Mouse (Mus musculus): ENCODE data around the gene Olig1. TPM values are rescaled to one million over a fixed set of nuclear protein-coding genes. Genes with fewer than 3 reads are reported as not detected.

The Olig1 gene
- polyA plus RNA-seq, 1 experiment from 2014 or later: not detected

DNA sequence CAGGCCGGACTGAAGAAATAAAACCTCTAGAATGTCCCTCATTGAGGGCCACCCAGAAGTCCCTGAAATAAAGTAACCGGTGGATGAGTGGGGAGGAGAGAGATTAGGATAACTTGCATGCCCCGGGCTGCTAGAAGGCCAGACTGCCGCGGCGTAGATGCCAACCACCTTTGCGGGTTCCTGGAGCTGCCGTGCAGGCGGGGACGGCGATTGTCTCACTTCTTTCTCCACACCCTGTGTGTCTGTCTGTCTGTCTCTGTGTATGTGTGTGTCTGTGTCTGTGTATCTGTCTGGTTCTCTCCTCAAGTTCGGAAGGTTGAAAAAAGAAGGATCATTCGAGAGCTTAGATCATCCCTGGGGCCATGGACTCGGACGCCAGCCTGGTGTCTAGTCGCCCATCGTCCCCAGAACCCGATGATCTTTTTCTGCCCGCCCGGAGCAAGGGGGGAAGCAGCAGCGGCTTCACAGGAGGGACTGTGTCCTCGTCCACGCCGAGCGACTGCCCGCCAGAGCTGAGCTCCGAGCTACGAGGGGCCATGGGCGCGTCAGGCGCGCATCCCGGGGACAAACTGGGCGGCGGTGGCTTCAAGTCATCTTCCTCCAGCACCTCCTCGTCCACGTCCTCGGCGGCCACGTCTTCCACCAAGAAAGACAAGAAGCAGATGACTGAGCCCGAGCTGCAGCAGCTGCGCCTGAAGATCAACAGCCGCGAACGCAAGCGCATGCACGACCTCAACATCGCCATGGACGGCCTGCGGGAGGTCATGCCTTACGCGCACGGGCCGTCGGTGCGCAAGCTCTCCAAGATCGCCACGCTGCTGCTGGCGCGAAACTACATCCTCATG lies 43.3 kb upstream of the Olig1 start:
- H3K9me3 ChIP-seq (ENCODE audit: control insufficient read depth, low read length): no peaks in the 10 kb centered on the region
- no peak for DNase-seq (ENCODE audit: low spot score)
- H3K9ac ChIP-seq (ENCODE audit: low read depth, low read length): no peak overlapping the region
- no peak for ATAC-seq (replicated peaks; ENCODE audit: low FRiP score)
- H3K36me3 ChIP-seq (ENCODE audit: control insufficient read depth, insufficient read depth, low read length): no peaks in the 10 kb centered on the region
- WGBS: 2% methylated on average over 60 of the region's 60 CpGs
- H3K4me1 ChIP-seq (replicated peaks; ENCODE audit: control insufficient read depth, insufficient read depth, low read length): peaks cover 5% of the 10 kb centered on the region
- H3K4me2 ChIP-seq: no peak overlapping the region
- H3K27ac ChIP-seq (ENCODE audit: low read depth, low read length): no peak overlapping the region
- no peak overlapping the region for H3K4me3 ChIP-seq (ENCODE audit: low read depth, low read length)
- peaks cover 100% of the 10 kb centered on the region for H3K27me3 ChIP-seq (replicated peaks; ENCODE audit: control insufficient read depth, insufficient read depth, low read length)

DNA sequence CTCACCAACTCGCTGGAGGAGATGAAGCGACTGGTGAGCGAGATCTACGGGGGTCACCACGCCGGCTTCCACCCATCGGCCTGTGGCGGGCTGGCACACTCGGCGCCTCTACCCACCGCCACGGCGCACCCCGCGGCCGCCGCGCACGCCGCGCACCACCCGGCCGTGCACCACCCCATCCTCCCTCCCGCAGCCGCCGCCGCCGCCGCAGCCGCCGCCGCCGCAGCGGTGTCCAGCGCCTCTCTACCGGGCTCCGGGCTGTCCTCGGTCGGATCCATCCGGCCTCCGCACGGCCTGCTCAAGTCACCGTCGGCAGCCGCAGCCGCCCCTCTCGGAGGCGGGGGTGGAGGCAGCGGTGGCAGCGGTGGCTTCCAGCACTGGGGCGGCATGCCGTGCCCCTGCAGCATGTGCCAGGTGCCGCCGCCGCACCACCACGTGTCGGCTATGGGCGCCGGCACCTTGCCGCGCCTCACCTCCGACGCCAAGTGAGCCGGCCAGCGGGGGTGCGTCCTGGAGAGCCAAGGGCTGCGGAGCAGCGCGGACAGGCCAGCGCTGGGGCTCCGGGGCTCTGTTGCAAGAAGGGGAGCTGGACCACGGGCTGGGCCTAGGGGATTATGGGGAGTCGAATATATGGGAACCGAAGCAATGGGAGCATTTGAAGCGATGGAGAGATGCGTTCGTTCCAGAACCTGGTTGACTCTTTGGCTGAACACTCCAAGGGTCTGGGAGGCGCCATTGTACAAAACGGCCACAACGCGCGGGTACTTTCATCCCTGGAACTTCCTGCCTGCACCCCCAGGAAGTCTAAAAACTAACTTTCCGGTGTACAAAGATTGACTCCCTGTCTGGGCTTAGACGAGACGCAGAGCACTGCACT lies 42.5 kb upstream of the Olig1 start:
- ATAC-seq (replicated peaks; ENCODE audit: low FRiP score) (no peak), DNase-seq (ENCODE audit: low spot score) (no peak)
- Histone ChIP-seq H3K27ac (ENCODE audit: low read depth, low read length) (no peak overlapping the region), H3K4me2 (no peak overlapping the region), H3K27me3 (replicated peaks; ENCODE audit: control insufficient read depth, insufficient read depth, low read length) (peaks cover 100% of the 10 kb centered on the region), H3K9me3 (ENCODE audit: control insufficient read depth, low read length) (no peaks in the 10 kb centered on the region), H3K4me3 (ENCODE audit: low read depth, low read length) (no peak overlapping the region), H3K4me1 (replicated peaks; ENCODE audit: control insufficient read depth, insufficient read depth, low read length) (peaks cover 5% of the 10 kb centered on the region), H3K36me3 (ENCODE audit: control insufficient read depth, insufficient read depth, low read length) (no peaks in the 10 kb centered on the region), H3K9ac (ENCODE audit: low read depth, low read length) (no peak overlapping the region)
- WGBS: 3% methylated on average over 85 of the region's 85 CpGs

DNA sequence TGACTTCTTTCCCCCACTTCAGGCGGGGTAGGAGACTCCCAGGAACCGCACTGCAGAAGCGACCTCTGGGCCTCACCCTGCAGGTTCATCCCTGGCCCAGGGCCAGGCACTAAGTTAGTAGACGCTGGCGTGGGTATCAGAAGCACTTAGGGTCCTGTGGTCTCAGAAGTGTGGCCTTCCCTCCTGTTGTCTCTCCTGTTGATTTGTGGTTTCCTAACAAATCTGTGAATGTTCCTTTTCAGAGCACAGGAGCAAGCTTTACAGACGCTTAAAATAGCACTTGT lies 41.9 kb upstream of the Olig1 start:
- Histone ChIP-seq H3K27me3 (replicated peaks; ENCODE audit: control insufficient read depth, insufficient read depth, low read length) (peaks cover 100% of the 10 kb centered on the region), H3K9me3 (ENCODE audit: control insufficient read depth, low read length) (no peaks in the 10 kb centered on the region), H3K9ac (ENCODE audit: low read depth, low read length) (no peak overlapping the region), H3K27ac (ENCODE audit: low read depth, low read length) (no peak overlapping the region), H3K36me3 (ENCODE audit: control insufficient read depth, insufficient read depth, low read length) (no peaks in the 10 kb centered on the region), H3K4me2 (no peak overlapping the region), H3K4me1 (replicated peaks; ENCODE audit: control insufficient read depth, insufficient read depth, low read length) (peaks cover 5% of the 10 kb centered on the region), H3K4me3 (ENCODE audit: low read depth, low read length) (no peak overlapping the region)
- no peak for DNase-seq (ENCODE audit: low spot score)
- ATAC-seq (replicated peaks; ENCODE audit: low FRiP score): no peak
- 4% methylated on average over 6 of the region's 6 CpGs for WGBS

DNA sequence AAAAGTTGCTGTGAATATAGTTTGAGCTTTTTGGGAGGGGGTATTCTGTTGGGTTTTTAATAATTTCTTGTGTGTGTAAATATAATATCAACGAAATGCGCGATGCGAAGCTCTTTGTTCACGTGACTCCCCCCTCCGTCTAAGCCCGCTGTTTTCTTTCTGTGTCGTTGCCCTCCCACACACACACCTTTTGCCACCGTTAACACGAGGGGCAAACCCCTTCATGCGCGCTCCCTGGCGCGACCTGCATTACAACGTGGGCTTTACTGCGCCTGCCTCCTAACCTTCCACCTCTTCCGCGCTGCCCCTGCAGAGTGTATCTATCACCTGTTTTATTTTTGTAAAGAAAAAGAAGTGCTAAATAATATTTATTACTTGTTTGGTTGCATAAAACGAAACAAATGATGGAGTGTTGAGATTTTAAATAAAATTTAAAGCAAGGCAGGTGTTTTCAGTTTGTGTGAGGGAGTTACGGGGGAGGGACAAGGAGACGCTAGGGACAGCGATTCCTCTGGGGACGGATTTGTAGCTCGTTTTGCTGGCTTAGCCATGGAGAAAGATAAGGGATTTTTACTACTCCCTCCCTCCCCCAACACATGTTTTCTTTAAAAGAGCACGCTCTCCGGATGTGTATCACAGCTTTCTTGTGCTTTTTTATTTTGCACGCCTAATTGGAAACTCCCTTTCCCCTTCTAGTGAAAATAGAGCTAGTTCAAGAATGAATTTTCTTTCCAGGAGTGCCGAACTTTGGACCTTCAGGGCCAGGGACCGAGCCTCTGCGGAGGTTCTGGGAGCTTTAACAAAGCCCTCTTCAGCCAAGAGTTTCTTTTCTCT lies 41.1 kb upstream of the Olig1 start:
- no peak overlapping the region for H3K27ac ChIP-seq (ENCODE audit: low read depth, low read length)
- ATAC-seq (replicated peaks; ENCODE audit: low FRiP score) (no peak), DNase-seq (ENCODE audit: low spot score) (no peak)
- no peaks in the 10 kb centered on the region for H3K9me3 ChIP-seq (ENCODE audit: control insufficient read depth, low read length)
- H3K9ac ChIP-seq (ENCODE audit: low read depth, low read length): no peak overlapping the region
- peaks cover 5% of the 10 kb centered on the region; the same call in 1 of the 2 replicates for H3K4me1 ChIP-seq (replicated peaks; ENCODE audit: control insufficient read depth, insufficient read depth, low read length)
- H3K27me3 ChIP-seq (replicated peaks; ENCODE audit: control insufficient read depth, insufficient read depth, low read length): peaks cover 100% of the 10 kb centered on the region
- H3K36me3 ChIP-seq (ENCODE audit: control insufficient read depth, insufficient read depth, low read length): no peaks in the 10 kb centered on the region
- WGBS: 7% methylated on average over 30 of the region's 30 CpGs
- H3K4me3 ChIP-seq (ENCODE audit: low read depth, low read length): no peak overlapping the region
- H3K4me2 ChIP-seq: no peak overlapping the region

DNA sequence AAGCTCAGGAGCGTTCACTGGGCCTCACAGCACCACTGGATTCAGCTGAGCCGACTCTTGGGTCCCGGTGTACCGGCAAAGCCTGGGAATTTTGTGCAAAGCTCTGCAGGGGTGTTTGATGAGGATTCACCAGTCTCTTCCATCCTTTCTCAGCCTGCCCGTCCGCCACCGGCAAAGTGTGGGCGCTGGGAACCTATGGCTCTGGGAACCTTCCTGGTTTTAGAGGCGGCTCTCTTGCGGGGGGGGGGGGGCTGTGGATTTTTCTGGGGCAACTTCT lies 40.6 kb upstream of the Olig1 start:
- peaks cover 5% of the 10 kb centered on the region; the same call in 1 of the 2 replicates for H3K4me1 ChIP-seq (replicated peaks; ENCODE audit: control insufficient read depth, insufficient read depth, low read length)

DNA sequence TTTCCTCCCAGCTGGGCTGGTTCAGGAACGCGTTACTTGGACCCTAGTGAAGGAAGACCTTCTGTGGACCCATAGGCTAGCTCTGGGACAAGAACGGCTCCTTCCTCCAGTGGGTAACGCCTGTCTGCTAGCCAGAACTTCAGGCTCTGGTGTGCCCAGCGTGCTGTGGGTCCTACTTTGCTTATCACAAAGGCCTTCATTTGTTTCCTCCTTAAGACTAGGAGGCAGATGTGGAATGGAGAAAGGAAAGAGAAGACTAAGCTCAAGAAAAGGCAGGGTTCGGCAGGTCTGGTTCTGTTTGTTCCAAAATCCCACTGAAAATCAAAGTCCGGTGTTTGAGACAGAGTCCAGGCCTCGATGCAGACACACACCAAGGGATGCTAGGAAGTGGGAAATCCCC lies 39.9 kb upstream of the Olig1 start:
- DNase-seq (ENCODE audit: low spot score) (no peak), ATAC-seq (replicated peaks; ENCODE audit: low FRiP score) (no peak)
- peaks cover 100% of the 10 kb centered on the region for H3K27me3 ChIP-seq (replicated peaks; ENCODE audit: control insufficient read depth, insufficient read depth, low read length)
- no peak overlapping the region for H3K4me3 ChIP-seq (ENCODE audit: low read depth, low read length)
- H3K9ac ChIP-seq (ENCODE audit: low read depth, low read length): no peak overlapping the region
- 31% methylated on average over 8 of the region's 8 CpGs for WGBS
- H3K36me3 ChIP-seq (ENCODE audit: control insufficient read depth, insufficient read depth, low read length): no peaks in the 10 kb centered on the region
- no peaks in the 10 kb centered on the region for H3K9me3 ChIP-seq (ENCODE audit: control insufficient read depth, low read length)
- H3K4me2 ChIP-seq: no peak overlapping the region
- peaks cover 5% of the 10 kb centered on the region; the same call in 1 of the 2 replicates for H3K4me1 ChIP-seq (replicated peaks; ENCODE audit: control insufficient read depth, insufficient read depth, low read length)
- no peak overlapping the region for H3K27ac ChIP-seq (ENCODE audit: low read depth, low read length)

More for the DNA sequence above, 40.6 kb upstream of the Olig1 start:
- Histone ChIP-seq H3K4me3 (ENCODE audit: low read depth, low read length) (no peak overlapping the region), H3K27ac (ENCODE audit: low read depth, low read length) (no peak overlapping the region), H3K4me2 (no peak overlapping the region), H3K36me3 (ENCODE audit: control insufficient read depth, insufficient read depth, low read length) (no peaks in the 10 kb centered on the region), H3K9ac (ENCODE audit: low read depth, low read length) (no peak overlapping the region), H3K27me3 (replicated peaks; ENCODE audit: control insufficient read depth, insufficient read depth, low read length) (peaks cover 100% of the 10 kb centered on the region), H3K9me3 (ENCODE audit: control insufficient read depth, low read length) (no peaks in the 10 kb centered on the region)
- no peak for ATAC-seq (replicated peaks; ENCODE audit: low FRiP score)
- DNase-seq (ENCODE audit: low spot score): no peak
- WGBS: 9% methylated on average over 10 of the region's 10 CpGs

DNA sequence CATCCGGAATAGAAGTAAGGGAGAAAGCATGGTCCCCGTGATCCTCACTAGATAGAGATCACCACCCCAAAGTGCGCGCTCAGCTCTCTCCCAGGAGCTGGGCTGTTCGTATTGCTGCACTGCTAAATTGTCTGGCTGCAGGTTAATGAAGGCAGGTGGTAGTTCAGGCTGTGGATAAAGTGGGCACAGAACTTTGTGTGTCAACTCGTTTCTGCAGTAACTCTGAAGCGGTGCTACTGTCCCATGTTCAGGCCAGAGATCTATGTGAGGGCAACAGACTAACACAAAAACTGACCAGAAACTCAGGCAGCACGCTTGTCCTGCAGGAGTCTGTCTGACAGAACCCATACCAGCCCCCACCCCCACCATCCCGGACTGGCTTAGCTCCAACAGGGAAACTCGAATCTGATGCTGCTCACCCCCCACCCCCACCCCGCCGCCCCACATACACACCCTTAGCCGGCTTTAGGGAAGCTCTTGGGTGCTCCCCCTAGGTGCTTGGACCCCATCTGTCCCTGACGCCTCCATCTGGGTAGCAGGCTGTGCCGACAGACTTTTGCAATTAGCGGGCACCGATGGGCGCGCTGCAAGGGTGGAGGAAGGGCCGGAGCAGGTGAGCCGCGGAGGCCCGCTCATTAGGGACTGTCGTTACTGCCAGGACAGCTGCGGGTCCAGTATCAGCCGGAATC lies 37.6 kb upstream of the Olig1 start:
- H3K27ac ChIP-seq (ENCODE audit: low read depth, low read length): no peak overlapping the region
- no peaks in the 10 kb centered on the region for H3K9me3 ChIP-seq (ENCODE audit: control insufficient read depth, low read length)
- 8% methylated on average over 26 of the region's 26 CpGs for WGBS
- DNase-seq (ENCODE audit: low spot score) (no peak), ATAC-seq (replicated peaks; ENCODE audit: low FRiP score) (no peak)
- peaks cover 96% of the 10 kb centered on the region for H3K27me3 ChIP-seq (replicated peaks; ENCODE audit: control insufficient read depth, insufficient read depth, low read length)
- no peak overlapping the region for H3K4me3 ChIP-seq (ENCODE audit: low read depth, low read length)
- no peaks in the 10 kb centered on the region for H3K4me1 ChIP-seq (replicated peaks; ENCODE audit: control insufficient read depth, insufficient read depth, low read length)
- H3K9ac ChIP-seq (ENCODE audit: low read depth, low read length): no peak overlapping the region
- no peaks in the 10 kb centered on the region for H3K36me3 ChIP-seq (ENCODE audit: control insufficient read depth, insufficient read depth, low read length)
- no peak overlapping the region for H3K4me2 ChIP-seq
